Mouse (Mus musculus) midbrain, embryonic 11.5 days (tissue): ENCODE results near the gene Esr1. TPM values are rescaled to one million over a fixed set of nuclear protein-coding genes. Genes with fewer than 3 reads are reported as not detected.
"Not testable (repeated sequence)": the region's sequence is repeated elsewhere in the genome, so short reads cannot be mapped to it uniquely, and the experiment has no call there.

Experiments
- ATAC-seq: fragments of 200-750 bp; cut with Nextera tagmentation; 2 replicates; pipeline ENCODE4 v1.8.0; 2017; ENCODE audit warnings: moderate TSS enrichment, moderate library complexity; ENCODE audit not compliant: low FRiP score
- DNase-seq: peaks from one replicate; pipeline ENCODE4 v3.0.0; 2015; ENCODE audit warnings: low spot score; ENCODE audit errors: missing footprints
- H3K27ac ChIP-seq: fragments of 300-500 bp; sonication (generic); 2 replicates; pipeline ENCODE4 v1.5.1; 2014; ENCODE audit warnings: low read depth, low read length
- H3K27me3 ChIP-seq: fragments of 300-500 bp; sonication (generic); 2 replicates; pipeline ENCODE4 v1.6.1; 2014; ENCODE audit warnings: mild to moderate bottlenecking, low read length, moderate library complexity, mixed read lengths; ENCODE audit not compliant: control insufficient read depth, insufficient read depth
- H3K36me3 ChIP-seq: fragments of 300-500 bp; sonication (generic); 2 replicates; pipeline ENCODE4 v1.6.1; 2014; ENCODE audit warnings: mild to moderate bottlenecking, low read length, moderate library complexity, mixed read lengths; ENCODE audit not compliant: control insufficient read depth, insufficient read depth
- H3K4me1 ChIP-seq: fragments of 300-500 bp; sonication (generic); 2 replicates; pipeline ENCODE4 v1.6.1; 2014; ENCODE audit warnings: low read length; ENCODE audit not compliant: control insufficient read depth, insufficient read depth
- H3K4me2 ChIP-seq: fragments of 300-500 bp; sonication (generic); 2 replicates; pipeline ENCODE4 v1.6.1; 2014; ENCODE audit warnings: mild to moderate bottlenecking, moderate library complexity
- H3K4me3 ChIP-seq: fragments of 300-500 bp; sonication (generic); 2 replicates; pipeline ENCODE4 v1.5.1; 2014; ENCODE audit warnings: low read depth, low read length
- H3K9ac ChIP-seq: fragments of 300-500 bp; sonication (generic); 2 replicates; pipeline ENCODE4 v1.6.1; 2014; ENCODE audit warnings: low read length
- H3K9me3 ChIP-seq: fragments of 300-500 bp; sonication (generic); 2 replicates; pipeline ENCODE4 v1.6.1; 2016; ENCODE audit warnings: low read length; ENCODE audit not compliant: control insufficient read depth
- WGBS: fragments of 180-500 bp; shearing (Covaris S2); extraction: QIAGEN DNeasy Blood & Tissue Kit; methylation state at CpG from one replicate; pipeline ENCODE4 v1.1.7; 2014; 5-methylcytosine and 5-hydroxymethylcytosine counted together
- polyA plus RNA-seq: library from polyadenylated mRNA; unstranded; fragments of >200 nt; fragmentation: Nextera tagmentation; extraction: Ambion mirVana; gene quantifications from 2 replicates; pipeline ENCODE4 v1.2.1, GENCODE M21; 2014

Gene Esr1
- polyA plus RNA-seq, 1 experiment from 2014 or later: 0.12 TPM

- Histone ChIP-seq H3K36me3 (no peaks in the 10 kb centered on the region), H3K4me3 (no peak overlapping the region), H3K9ac (no peak overlapping the region), H3K27me3 (no peaks in the 10 kb centered on the region), H3K9me3 (no peaks in the 10 kb centered on the region), H3K27ac (no peak overlapping the region), H3K4me1 (no peaks in the 10 kb centered on the region), H3K4me2 (no peak overlapping the region)
- DNase-seq: no peak
- 89% methylated on average over 2 of the region's 2 CpGs for whole genome bisulfite sequencing
- ATAC-seq: no peak
Measured at GRCm38 (mm10) chr10:4738311-4738710, 126.9 kb downstream of the Esr1 start.

- H3K27ac ChIP-seq, ATAC-seq, H3K4me3 ChIP-seq, DNase-seq, H3K9ac ChIP-seq, H3K4me2 ChIP-seq, H3K9me3 ChIP-seq, H3K27me3 ChIP-seq, H3K4me1 ChIP-seq, H3K36me3 ChIP-seq: not testable (repeated sequence)
- 67% methylated on average over 1 of the region's 1 CpGs for WGBS
Measured at GRCm38 (mm10) chr10:4751091-4751490, 139.7 kb downstream of the Esr1 start.

GRCm38 (mm10) chr10:4752977-4753376 is 141.6 kb downstream of the Esr1 start:
- ATAC-seq: no peak
- Histone ChIP-seq H3K9me3 (no peaks in the 10 kb centered on the region), H3K27ac (no peak overlapping the region), H3K27me3 (no peaks in the 10 kb centered on the region), H3K36me3 (no peaks in the 10 kb centered on the region), H3K4me2 (no peak overlapping the region), H3K4me1 (no peaks in the 10 kb centered on the region), H3K4me3 (no peak overlapping the region), H3K9ac (no peak overlapping the region)
- WGBS: 90% methylated on average over 4 of the region's 4 CpGs
- DNase-seq: peak; percentile 57

GRCm38 (mm10) chr10:4775541-4775940 is 164.1 kb downstream of the Esr1 start:
- Histone ChIP-seq H3K4me3 (no peak overlapping the region), H3K4me2 (no peak overlapping the region), H3K27ac (no peak overlapping the region), H3K4me1 (no peaks in the 10 kb centered on the region), H3K36me3 (no peaks in the 10 kb centered on the region), H3K27me3 (no peaks in the 10 kb centered on the region), H3K9ac (no peak overlapping the region), H3K9me3 (no peaks in the 10 kb centered on the region)
- DNase-seq (no peak), ATAC-seq (no peak)
- WGBS: 83% methylated on average over 3 of the region's 3 CpGs

GRCm38 (mm10) chr10:4776007-4776713 is 164.8 kb downstream of the Esr1 start:
- ATAC-seq (no peak), DNase-seq (no peak)
- H3K27me3 ChIP-seq: no peaks in the 10 kb centered on the region
- H3K36me3 ChIP-seq: no peaks in the 10 kb centered on the region
- H3K9me3 ChIP-seq: no peaks in the 10 kb centered on the region
- no peaks in the 10 kb centered on the region for H3K4me1 ChIP-seq
- WGBS: 89% methylated on average over 6 of the region's 6 CpGs
- H3K9ac ChIP-seq: no peak overlapping the region
- no peak overlapping the region for H3K27ac ChIP-seq
- no peak overlapping the region for H3K4me3 ChIP-seq
- H3K4me2 ChIP-seq: no peak overlapping the region

- Histone ChIP-seq H3K27ac (no peak overlapping the region), H3K4me2 (no peak overlapping the region), H3K9me3 (no peaks in the 10 kb centered on the region), H3K9ac (no peak overlapping the region), H3K36me3 (no peaks in the 10 kb centered on the region), H3K4me1 (no peaks in the 10 kb centered on the region), H3K4me3 (no peak overlapping the region), H3K27me3 (no peaks in the 10 kb centered on the region)
- DNase-seq (no peak), ATAC-seq (no peak)
- 79% methylated on average over 4 of the region's 4 CpGs for WGBS
Measured at GRCm38 (mm10) chr10:4776714-4777090, 165.3 kb downstream of the Esr1 start.

- ATAC-seq: no peak
- DNase-seq: no peak
- Histone ChIP-seq H3K9me3 (no peaks in the 10 kb centered on the region), H3K9ac (no peak overlapping the region), H3K4me2 (no peak overlapping the region), H3K4me1 (no peaks in the 10 kb centered on the region), H3K4me3 (no peak overlapping the region), H3K36me3 (no peaks in the 10 kb centered on the region), H3K27ac (no peak overlapping the region), H3K27me3 (no peaks in the 10 kb centered on the region)
- 72% methylated on average over 3 of the region's 3 CpGs for WGBS
Measured at GRCm38 (mm10) chr10:4777996-4778395, 166.6 kb downstream of the Esr1 start.

- H3K4me2 ChIP-seq: no peak overlapping the region
- no peaks in the 10 kb centered on the region for H3K4me1 ChIP-seq
- no peak for DNase-seq
- H3K27me3 ChIP-seq: no peaks in the 10 kb centered on the region
- H3K36me3 ChIP-seq: no peaks in the 10 kb centered on the region
- ATAC-seq: no peak
- WGBS: 72% methylated on average over 6 of the region's 6 CpGs
- H3K9me3 ChIP-seq: no peaks in the 10 kb centered on the region
- no peak overlapping the region for H3K9ac ChIP-seq
- no peak overlapping the region for H3K27ac ChIP-seq
- H3K4me3 ChIP-seq: no peak overlapping the region
Measured at GRCm38 (mm10) chr10:4780926-4781325, 169.5 kb downstream of the Esr1 start.

- Histone ChIP-seq H3K9ac (no peak overlapping the region), H3K36me3 (no peaks in the 10 kb centered on the region), H3K27me3 (no peaks in the 10 kb centered on the region), H3K4me2 (no peak overlapping the region), H3K27ac (no peak overlapping the region), H3K4me1 (no peaks in the 10 kb centered on the region), H3K4me3 (no peak overlapping the region), H3K9me3 (no peaks in the 10 kb centered on the region)
- DNase-seq (no peak), ATAC-seq (no peak)
- WGBS: 94% methylated on average over 5 of the region's 5 CpGs
Measured at GRCm38 (mm10) chr10:4787003-4787628, 175.7 kb downstream of the Esr1 start.
